Mouse (Mus musculus) B cell, adult 2 months (primary cell): ENCODE measurements around the gene Lcn9.
"Not testable (repeated sequence)": the region's sequence is repeated elsewhere in the genome, so short reads cannot be mapped to it uniquely, and the experiment has no call there.

Source experiments
- DNase-seq, 2 experiments: peaks; one replicate each; pipeline ENCODE4 v3.0.0; 2022

The Lcn9 gene

DNA sequence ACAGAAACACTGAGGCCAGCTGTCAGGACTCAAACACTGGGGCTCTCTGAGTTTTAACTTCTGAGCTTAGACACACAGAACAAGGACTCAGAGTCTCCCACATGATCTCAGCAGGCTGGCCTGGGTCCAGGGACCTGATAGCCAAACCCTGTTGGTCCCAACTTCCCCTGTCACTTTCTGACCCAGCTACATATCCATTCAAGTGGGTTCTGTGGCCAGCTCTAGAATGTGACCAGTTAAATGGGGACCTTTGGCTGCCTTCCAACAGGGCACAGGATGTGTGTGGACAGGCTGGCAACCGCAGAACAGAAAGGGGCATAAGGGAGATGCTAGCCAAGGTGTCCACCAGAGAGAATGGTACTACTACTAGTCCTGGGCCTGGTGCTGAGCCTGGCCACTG lies at the start of gene Lcn9:
Gene Lcn9, plus strand, starts transcription at position 348 of the 400 bp plus-strand sequence.
- no peak for DNase-seq

DNA sequence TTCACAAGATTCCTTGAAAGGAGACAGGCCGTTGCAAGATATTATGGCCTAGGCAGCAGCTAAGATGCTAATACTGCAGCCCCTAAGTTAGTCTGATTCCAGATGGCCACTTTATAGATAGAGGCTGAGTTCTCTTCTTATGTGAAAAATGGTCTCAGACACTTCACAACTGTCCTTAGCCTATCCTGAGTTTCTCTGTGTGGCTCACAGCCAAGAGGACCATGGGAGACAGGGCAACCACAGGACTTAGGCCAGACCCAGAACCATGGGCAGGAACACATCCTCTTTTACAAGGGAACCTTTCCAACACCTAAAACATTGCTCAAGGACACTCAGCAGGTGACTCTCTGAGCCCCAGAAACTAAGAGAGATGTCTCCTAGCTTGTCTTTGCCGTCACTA lies 49.4 kb upstream of the Lcn9 start:
- no peak for DNase-seq

DNA sequence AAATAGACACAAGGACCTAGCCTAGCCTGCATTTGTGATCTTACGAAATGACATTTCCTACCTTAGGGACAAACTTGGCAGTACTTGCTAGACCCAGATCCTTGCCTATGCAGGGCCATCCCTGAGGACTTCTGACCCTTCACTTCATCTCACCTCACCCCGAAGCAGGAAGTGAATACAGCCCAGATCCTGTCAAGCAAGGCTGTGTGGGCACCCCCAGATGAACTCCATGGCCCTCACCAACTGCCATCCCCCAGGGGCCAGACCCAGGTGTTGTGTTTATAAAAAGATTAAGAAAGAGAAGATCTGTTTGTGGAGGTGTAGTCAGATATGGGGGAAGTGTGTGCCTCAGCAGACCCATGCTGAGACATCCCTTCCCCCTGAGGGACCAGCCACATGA lies 48.3 kb upstream of the Lcn9 start:
- DNase-seq, result no peak

DNA sequence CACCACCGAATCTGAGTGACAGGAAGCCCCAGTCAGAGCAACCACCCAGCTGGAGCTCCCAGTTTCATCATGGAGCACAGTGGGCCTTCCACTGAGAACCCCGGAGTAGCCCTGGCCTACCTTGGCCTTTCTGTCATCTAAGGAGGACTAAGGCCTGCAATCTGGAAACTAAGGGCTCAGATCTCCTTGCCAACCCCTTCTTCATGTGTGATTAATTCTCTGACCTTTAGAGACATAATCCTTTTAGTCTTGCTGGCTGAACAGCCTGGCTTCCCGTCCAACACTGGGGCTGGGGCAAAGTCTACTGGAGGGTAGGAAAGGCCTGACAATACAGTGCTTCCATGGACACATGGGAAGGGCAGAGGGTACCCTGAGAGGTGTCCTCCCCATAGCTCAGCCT lies 47.0 kb upstream of the Lcn9 start:
- DNase-seq, result no peak

DNA sequence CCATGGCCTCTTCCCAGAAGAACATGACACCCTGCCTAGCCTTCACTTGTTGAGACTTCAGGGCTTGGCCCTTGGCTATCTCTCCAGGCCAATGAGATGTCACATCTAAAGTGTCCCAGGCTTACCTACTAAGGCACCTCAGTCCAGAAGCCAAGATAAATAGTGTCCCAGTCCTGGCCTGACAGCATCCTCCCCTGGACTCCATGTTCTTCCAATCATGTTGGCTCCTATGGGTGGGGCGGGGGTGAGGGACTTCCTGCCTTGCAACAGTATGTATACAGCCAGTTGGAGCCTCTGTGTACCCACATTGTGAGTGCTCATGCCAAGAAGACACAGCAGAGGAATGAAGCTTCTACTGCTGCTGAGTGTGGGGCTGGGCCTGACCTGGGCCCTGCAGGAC lies 46.2 kb upstream of the Lcn9 start, which contains the start of gene Lcn11:
Gene Lcn11, plus strand, starts transcription at position 301 of the 400 bp plus-strand sequence.
- DNase-seq, result no peak

DNA sequence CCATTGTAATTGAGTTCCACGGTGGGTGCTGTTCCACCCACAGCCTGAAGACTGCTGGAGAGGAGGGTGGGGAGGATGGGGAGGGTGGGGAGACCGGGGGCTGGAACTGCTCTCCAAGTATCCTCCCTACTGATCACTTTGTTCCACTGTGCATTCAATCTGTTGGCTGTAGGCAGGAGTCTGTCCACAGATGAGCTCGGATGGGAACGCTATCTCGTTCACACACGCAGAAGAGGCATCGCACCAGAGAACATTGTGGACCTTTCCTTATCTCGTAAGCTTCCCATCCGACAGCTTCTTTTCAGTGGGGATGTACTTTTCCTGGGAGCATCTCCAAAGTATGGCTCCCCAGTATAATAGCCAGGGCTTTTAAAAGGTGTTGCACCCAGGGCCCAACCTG lies 43.9 kb upstream of the Lcn9 start:
- DNase-seq, result no peak

DNA sequence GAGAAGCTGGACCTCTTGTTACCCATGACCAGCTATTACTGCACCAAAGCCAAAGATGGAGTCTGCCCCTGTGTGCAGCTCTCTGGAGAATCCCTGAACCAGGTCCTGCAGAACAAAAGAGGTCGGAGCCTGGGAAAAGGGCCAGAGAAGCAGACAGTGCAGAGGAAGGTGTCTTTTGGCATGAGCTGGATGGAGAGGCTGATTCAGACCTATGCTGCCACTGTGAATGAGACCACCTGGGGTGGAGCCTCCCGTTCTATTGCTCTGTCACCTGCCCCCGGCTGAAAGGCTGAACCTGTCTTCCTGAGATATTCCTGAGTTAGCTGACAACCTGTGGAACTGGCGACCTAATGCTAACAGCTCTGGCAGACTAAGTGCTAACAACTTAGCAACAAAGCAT lies 42.0 kb upstream of the Lcn9 start:
- DNase-seq, result no peak

DNA sequence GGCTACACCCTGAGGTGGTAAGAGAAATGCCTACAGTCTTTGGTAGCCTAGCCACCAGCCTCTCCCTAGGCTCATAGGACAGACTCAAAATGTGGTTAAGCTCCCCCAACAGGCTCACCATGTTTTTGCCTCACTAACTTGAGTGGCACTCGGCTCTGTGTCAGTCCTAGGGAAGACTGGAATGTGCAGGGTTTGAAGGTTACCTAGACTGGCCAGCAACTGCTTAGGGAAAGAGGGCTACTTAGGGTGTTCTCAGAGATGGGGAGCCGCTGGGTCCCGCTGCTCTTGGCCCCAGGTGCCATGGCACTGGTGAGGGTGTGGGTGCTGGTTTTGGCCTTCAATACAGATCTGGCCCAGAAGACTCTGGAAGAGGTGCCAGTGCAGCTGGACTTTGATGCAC lies 41.0 kb upstream of the Lcn9 start, which contains the start of gene Gm13539:
Gene Gm13539, plus strand, starts transcription at position 301 of the 400 bp plus-strand sequence.
- DNase-seq, result no peak

DNA sequence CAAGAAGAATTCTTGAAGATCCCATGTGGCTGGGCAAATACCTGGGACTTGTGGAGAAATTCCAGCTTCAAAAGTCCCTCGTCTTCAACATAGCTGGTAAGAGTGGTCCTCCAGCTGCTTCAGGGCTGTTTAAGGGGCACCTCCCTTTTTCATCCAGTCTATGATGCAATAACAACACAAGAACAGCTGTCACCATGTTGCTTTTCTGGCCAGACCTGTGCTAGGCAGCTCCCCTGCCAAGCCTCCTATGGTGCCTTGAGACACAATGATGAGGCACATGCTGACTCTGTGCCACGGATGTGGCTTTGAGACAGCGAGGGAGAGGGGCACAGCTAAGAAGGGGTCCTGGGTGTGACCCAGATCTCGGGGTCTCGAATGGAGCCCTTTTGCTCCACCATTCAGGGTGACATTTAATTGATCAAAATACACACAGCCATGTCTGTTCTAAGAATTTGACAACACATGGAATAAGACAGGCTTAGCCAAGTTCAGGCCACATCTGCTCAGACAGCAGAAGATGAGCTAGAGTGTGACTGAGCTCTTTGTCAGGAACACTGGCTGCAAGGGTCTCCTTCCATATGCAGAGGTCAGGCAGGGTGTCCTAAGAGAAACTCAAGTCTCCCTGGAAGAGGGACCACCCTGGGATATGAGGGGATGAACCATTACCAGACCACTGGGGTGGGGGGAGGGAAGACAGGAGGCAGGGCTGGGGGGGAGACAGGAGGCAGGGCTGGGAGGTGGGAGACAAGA lies 37.2 kb upstream of the Lcn9 start:
- no peak for DNase-seq

DNA sequence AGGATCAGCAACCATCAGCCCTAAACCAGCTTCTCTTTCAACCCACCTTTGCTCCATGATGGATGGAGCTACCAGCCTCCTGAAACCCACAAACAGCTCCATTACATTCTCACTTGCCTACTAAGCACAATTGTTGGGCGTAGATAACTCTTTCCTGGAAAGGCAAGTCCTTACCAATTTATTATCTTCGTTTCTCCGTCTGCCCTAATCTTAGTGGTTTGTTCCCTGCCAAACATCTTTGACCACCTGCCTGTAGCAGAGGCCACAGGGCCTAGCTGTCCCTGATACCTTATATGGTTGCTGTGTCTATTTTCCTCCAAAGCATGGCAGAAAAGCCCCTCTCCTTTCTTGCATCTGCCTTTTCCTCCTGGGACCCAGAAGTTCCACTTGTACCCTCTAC lies 33.9 kb upstream of the Lcn9 start:
- no peak for DNase-seq

DNA sequence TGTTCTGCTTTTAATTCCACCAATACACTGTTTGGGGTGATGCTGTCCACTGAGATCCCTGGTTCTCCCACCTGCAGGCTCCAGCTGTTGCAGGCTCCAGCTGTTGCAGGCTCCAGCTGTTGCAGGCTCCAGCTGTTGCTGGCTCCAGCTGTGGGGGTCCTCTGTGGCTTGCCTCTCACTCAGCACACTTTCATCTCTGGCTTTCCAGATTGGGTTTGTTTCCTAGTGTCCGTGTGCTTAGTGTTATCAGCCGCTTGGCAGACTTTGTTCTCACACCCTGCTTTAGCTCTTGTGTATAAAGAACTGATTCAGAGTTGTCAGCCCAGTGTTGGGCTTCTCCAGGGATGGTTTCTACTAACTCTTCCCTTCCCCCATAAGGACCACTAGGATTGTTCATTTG lies 25.3 kb upstream of the Lcn9 start:
- no peak for DNase-seq

DNA sequence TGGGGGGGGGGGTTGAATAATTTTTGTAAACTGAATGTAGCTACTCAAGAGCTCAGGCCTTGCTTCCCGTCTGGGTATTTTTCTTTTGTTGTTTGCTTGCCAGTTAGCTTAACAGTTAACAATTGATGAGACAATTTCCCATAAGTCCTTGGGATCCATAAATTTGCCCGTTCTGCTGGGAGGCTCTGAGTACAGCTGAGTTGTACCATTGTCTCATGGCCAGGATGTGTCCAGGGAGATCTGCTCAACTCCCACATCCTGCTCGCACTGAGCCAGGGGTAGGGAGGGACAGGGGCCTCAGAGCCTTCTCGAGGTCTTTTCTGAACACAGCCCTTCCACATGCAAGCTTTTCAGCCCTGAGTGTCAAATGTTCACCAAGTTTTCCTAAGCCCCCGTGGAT lies 24.9 kb upstream of the Lcn9 start:
- DNase-seq, result no peak

DNA sequence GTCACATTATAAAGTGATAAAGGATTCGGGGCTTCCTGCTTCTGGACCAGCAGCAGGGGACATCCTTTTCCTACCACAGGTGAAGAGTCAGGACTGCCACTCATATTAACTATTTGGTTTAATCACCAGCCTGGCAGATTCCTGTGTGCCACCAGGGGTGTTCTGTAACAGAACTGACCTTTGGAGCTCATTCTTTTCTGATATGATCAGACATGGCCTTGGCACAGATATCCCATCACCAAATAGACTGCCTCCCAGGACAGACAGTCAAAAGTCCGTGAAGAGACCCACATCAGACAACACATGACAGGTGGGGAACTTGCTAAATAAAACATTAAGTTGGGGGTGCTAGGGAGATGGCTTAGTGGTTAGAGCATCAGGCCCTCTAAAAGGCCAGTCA lies 11.2 kb upstream of the Lcn9 start:
- no peak for DNase-seq

DNA sequence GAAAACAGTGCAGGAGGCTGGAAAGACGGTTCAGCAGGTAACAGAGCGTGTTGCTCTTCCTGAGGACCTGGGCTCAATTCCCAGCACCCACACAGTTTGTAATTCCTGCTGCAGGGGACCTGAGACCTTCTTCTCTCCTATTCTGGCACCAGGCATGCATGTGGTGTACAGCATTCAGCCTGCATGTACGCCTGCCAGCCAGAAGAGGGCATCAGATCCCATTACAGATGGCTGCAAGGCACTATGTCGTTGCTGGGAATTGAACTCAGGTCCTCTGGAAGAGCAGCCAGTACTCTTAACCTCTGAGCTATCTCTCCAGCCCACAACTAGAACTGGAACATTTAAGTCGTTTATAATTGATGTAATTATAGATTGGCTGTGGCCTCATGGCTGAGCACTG lies 9.6 kb upstream of the Lcn9 start:
- no peak for DNase-seq

DNA sequence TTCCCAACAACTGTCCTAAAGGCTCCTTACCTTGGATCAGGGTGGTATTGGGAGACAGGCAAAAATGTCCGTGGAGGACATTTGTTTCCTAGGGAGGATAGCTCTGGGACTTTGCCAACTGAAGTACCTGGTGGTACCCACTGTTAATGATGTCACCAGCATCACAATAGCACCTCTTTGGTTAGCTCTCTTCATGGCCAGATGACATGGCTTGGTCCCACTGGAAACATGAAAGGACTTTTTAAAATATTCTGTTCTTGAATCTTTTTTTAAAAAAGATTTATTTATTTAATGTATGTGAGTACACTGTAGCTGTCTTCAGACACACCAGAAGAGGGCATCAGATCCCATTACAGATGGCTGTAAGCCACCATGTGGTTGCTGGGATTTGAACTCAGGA lies 7.2 kb upstream of the Lcn9 start, which contains the start of gene Glt6d1:
Gene Glt6d1, minus strand, starts transcription at position 101 of the 400 bp plus-strand sequence.
- DNase-seq, result not testable (repeated sequence)

DNA sequence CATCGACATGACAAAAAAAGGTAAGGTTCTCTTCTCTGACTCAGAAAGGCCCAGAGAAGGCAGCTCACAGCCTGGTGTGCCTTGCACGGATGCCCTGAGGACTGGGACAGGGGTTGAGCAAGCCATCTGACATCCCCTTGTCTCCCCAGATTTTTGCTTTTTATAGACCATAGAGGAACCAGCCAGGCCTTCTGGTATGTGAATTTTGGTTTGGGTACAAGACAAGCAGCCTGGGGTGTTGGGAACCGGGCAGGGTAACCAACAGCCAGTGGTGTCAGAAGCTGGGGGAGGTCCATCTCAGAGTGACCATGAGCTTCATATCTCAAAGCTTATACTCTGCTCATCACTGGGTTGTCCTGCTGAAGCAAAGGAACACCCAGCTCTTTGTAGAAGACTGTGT lies 1.8 kb downstream of the Lcn9 start:
- no peak for DNase-seq

DNA sequence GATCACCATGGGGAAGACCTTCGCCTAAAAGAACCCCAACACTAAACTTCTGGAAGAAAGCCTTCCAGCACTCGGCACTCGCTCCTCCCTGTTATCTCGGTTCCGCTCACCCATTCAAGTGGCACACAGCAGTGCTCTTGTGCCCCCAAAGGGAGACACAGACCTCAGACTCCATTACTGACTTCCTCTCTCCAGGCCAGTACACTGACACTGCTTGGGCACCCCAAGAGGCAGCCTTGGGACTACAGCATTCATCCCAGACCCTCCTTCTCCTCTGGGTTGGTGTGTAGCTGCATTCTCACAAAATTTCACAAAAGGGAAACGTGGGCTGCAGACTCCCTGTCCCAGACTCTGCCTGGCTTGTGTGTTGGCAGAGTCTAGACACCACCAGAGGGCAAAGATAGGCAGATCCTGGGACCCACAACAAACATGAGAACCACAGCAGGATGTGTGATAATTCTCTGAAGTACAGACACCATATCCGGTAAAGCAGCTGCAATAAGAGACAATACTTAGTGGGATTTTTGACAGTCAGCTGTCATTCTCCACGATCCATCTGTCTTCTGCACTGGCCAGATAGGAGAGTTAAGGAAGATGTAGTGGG lies 5.5 kb downstream of the Lcn9 start:
- DNase-seq, result no peak

DNA sequence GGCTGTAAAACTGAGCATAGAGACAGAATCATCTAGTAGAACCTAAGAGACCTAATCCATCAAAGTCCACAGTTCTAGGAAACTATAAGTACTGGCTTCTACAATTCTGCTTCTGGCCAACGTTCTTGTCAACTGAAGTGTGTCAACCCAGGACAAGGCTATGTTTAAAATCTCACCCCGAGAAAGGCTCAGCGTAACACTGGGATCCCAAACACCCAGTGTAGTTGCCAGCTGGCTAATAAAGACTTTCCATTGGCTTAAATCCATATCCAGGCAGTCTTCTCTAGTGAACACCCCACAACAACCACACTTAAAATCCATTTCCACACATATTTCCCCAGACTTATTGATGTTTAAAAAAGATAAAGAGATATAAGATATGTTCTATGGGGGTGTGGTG lies 7.8 kb downstream of the Lcn9 start:
- DNase-seq, result no peak

DNA sequence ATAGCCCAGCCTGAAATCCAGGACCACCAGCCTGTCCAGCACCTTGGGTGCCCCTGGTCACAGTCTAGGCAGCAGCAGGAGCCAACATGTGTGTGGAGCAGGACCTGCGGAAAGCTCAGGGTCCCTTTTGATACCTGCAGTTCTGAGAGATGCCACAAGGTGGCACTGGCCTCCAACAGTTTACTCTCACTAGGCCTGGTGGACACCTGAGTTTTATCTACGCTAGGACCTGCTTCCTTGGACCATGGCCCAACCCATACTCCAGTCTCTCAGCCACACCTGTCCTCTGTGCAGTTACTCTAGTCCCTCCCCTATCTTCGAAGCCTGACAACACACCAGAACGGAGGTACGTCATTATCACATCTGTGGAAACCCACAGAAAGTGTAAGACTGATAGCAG lies 13.3 kb downstream of the Lcn9 start:
- DNase-seq, result peak; percentile 66 to 69

DNA sequence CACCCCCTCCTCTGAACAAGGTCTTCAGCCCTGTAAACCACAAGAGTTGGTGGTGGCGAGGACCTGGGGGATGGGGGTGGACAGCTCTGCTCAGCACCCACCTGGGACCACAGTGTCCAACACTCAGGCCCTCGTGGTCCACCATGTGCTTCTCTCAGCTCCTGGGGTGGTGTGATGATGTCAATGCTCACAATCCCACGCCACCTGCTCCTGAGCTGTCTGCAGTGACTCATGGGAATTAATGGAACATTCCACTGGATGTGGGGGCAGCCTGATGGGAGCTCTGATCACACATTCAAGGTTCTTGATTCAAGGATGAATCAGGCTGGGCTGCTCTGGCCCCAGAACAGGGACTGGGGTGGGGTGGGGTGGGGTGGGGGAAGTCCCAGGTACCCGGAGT lies 19.2 kb downstream of the Lcn9 start:
- DNase-seq, result no peak

DNA sequence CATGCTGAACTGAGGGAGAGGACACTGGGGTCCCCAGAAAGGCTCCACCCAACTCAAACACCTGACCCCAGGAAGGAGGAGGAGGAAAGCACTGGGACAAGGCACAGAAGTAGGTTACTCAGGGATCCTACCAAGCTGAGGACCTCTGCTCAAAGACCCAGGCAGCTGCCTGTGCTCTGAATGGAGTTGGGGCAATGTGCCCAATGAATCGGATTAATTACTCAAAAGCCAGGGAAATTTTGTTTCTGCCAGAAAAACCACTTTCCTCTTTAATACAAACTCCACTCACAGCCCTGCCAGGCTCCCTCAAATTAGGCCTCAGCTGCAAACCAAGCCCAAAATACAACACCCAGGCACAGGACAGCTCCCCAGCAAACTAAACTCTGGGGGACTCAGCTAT lies 19.8 kb downstream of the Lcn9 start:
- DNase-seq, result no peak

DNA sequence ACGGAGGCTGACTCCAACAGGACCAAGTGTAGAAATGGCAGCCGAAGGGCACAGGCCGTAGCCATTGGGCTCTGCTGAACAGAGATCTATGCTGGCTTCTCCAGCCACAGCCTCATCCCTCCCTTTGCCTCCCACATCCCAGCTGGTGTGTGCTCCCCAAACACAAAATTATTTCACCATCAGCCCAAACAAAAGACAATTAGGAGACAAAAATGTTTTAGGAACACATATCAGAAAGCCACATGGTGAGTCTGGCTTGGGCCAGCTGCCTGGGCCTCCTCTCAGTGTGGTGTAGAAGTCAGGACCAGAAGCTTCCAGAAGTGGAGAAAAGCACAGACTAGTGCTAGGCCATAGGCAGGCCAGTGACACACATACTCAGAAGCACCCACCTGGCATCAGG lies 21.1 kb downstream of the Lcn9 start:
- DNase-seq, result no peak

DNA sequence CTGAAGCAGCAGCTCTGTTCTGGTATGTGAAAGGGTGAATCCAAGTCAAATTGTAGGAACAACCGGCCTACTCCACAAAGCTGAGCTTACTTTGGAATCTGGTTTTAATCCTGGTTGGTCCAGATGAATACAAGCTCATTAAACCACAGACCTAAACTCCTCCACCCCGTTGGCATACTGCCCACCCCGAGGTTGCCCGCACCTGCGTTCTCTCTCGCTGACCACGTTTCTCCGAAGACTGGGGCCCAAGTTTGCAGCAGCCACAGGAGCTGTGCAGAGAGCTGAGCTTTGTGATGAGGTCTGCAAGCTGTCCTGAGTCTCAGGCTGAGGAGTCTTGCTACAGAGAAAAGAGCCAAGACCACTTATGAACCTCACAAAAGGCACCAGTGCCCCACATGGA lies 23.6 kb downstream of the Lcn9 start:
- DNase-seq, result no peak

DNA sequence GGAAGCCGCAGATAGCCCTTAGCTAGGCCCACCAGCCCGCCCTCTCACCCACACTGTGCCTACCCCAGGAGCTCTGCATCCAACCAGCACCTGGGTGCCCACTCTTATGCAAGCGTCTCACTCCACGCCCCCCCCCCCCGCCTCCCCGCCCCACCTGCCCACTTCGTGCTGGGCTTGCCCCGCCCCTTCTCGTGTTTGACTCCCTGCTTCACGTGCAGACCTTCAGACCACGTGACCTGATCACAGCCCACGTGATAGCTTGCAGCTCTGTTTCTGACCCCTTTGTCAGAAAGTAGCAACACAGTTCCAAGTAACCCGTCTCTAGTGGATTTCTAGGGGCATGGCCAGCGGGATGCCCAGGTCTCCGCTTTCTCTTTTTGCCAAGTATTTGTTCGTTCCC lies 24.3 kb downstream of the Lcn9 start, which contains the start of gene Sohlh1:
Gene Sohlh1, minus strand, starts transcription at position 23 of the 400 bp plus-strand sequence.
- no peak for DNase-seq

DNA sequence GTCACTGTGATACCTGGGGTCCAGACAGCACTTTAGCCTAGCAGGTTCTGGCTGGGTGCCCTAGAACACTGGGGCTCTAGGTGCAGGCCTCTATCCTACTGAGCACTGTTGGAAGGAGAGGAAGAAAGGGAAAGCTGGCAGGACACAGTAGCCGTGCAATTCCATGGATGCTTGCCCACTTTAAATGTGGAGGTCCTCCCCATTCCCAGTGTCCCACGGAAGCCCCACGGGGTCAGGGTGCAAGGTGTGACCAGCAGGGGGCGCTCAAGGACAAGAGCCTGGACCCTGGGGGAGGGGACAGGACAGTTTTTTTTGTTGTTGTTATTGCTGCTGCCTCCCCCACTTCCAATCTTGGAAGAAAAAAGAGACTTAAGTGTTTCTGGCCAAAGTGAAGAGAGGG lies 27.4 kb downstream of the Lcn9 start:
- peak; percentile 71 to 75 for DNase-seq
